Mouse (Mus musculus): ENCODE results near the gene Nomo1. TPM values are rescaled to one million over a fixed set of nuclear protein-coding genes. Genes with fewer than 3 reads are reported as not detected.

Nomo1 gene
- polyA plus RNA-seq, 1 experiment from 2014 or later: 80.4 TPM

DNA sequence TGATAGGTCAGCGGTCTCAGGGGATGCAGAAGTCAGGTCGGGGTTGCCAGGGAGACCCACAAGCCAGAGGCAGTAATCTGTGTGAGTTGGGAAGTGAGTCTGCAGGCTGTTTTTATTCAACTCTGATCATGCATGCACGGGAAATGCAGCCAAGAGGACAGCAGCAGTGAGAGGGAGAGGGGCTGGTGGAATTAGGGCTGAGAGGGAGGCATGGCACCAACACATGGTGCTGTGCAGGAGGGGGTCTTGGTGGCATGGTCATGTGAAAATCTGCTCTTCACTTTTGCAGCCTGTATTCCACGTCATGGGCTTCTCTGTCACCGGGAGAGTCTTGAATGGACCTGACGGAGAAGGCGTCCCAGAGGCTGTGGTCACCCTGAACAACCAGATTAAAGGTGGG, 16.5 kb downstream of the Nomo1 start:
- Histone ChIP-seq H3K27me3 (replicated peaks) (no peaks in the 10 kb centered on the region), H3K27ac (no peak overlapping the region)
- WGBS: 91% methylated on average over 7 of the region's 7 CpGs

DNA sequence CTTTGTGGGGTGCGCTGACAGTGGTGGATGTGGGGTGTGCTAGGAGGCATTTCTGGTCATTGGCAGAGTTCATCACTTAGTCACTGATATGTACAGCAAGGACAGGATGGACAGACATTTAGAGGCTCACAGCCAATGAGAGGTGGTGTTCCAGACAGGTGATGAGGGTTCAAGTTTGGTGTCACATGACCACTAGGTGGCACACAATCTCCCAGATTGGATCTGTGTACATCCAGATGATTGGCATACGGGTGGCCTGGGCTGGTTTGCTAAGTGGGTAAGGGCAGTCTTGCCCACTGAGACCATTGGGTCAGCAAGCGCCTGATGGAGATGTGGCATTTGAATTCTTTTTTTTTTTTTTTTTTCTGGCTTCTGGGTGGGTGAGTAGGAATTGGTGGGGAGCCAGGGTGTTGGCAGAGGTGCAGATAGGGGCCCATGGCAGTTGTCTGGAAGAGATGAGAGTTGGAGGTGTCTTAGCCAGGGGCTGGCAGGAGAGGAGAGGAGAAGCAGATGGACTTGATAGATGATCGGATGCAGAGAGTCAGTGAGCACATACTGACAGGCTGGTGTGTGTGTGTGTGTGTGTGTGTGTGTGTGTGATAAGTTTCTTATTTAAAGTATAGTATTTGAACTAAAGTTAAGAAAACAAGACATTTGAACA, 18.8 kb downstream of the Nomo1 start:
- no peak overlapping the region for H3K9ac ChIP-seq
- no peak for ATAC-seq
- no peak overlapping the region for H3K4me3 ChIP-seq (replicated peaks)
- H3K36me3 ChIP-seq: peaks cover 35% of the 10 kb centered on the region
- H3K4me1 ChIP-seq (replicated peaks): peaks cover 6% of the 10 kb centered on the region; the same call in 1 of the 2 replicates
- 91% methylated on average over 4 of the region's 4 CpGs for WGBS
- no peak overlapping the region for H3K4me2 ChIP-seq (replicated peaks)
- H3K27me3 ChIP-seq (replicated peaks): no peaks in the 10 kb centered on the region
- no peaks in the 10 kb centered on the region for H3K9me3 ChIP-seq
- H3K27ac ChIP-seq: no peak overlapping the region

More for the DNA sequence above, 16.5 kb downstream of the Nomo1 start:
- Histone ChIP-seq H3K4me3 (replicated peaks) (no peak overlapping the region), H3K9ac (no peak overlapping the region), H3K4me2 (replicated peaks) (no peak overlapping the region), H3K36me3 (peaks cover 34% of the 10 kb centered on the region), H3K4me1 (replicated peaks) (peaks cover 8% of the 10 kb centered on the region; the same call in 1 of the 2 replicates), H3K9me3 (no peaks in the 10 kb centered on the region)
- ATAC-seq: no peak

DNA sequence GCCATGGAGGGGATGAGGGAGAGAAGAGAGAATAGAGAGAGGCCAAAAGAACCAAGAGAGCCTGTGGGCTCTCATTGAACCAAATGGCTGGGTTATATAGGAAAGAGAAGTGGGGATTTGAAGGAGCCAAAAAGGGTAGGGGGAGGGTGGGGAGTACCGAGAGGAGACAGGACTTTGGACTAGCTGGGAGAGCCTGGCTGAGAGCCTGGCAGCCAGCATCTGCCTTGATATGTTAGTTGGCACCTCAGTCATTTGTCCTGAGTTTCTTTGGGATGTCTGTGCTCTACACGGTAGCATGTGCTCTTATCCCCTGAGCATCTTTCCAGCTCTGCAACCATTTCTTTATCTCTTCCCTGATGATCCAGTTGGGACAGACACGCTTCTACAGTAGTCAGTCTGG, 20.1 kb downstream of the Nomo1 start:
- Histone ChIP-seq H3K4me1 (replicated peaks) (no peaks in the 10 kb centered on the region), H3K27me3 (replicated peaks) (no peaks in the 10 kb centered on the region), H3K4me3 (replicated peaks) (no peak overlapping the region), H3K9ac (no peak overlapping the region), H3K9me3 (no peaks in the 10 kb centered on the region), H3K27ac (no peak overlapping the region), H3K4me2 (replicated peaks) (no peak overlapping the region), H3K36me3 (peaks cover 35% of the 10 kb centered on the region)
- no peak for ATAC-seq
- WGBS: 86% methylated on average over 3 of the region's 3 CpGs

DNA sequence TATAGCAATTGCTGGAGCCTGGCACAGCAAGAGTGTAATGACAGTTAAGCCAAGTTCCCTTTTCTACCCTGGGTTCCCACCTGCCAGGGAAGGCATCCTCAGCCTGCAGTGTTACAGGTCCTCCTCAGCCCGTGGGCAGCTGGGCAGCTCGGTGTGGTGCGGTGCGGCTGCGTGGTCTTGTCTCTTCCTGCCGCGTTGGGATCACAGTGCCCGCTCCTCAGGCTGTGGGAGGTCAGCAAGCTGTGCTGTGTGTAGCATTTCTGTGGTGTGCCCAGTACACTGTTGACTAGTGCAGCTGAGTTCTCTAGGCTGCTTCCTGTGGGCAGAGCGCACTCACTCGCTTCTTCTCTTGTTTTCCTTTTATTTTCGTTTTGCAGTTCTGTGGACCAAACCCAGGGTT, 25.4 kb downstream of the Nomo1 start:
- Histone ChIP-seq H3K4me3 (replicated peaks) (no peak overlapping the region), H3K4me1 (replicated peaks) (no peaks in the 10 kb centered on the region), H3K27me3 (replicated peaks) (no peaks in the 10 kb centered on the region), H3K9ac (no peak overlapping the region), H3K27ac (no peak overlapping the region), H3K4me2 (replicated peaks) (no peak overlapping the region), H3K9me3 (no peaks in the 10 kb centered on the region), H3K36me3 (peaks cover 58% of the 10 kb centered on the region)
- 93% methylated on average over 11 of the region's 11 CpGs for WGBS
- ATAC-seq: no peak

DNA sequence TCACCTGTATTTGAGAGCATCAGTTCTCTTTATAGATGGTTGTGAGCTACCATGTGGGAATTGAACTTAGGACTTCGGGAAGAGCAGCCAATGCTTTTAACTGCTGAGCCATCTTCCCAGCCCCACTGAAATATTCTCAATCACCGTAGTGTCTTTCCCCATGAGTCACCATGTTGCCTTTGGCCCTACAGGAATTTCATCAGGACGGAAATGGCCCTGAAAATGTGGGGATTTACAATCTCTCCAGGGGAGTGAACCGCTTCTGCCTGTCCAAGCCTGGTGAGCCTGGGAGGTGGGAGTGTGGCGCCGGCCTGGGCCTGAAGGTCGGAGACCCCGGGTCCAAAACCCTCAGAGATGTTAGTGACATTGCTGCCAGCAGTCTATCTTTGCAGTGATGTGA, 27.2 kb downstream of the Nomo1 start:
- Histone ChIP-seq H3K36me3 (peaks cover 42% of the 10 kb centered on the region), H3K9ac (no peak overlapping the region), H3K4me2 (replicated peaks) (no peak overlapping the region), H3K4me1 (replicated peaks) (no peaks in the 10 kb centered on the region), H3K27me3 (replicated peaks) (no peaks in the 10 kb centered on the region), H3K9me3 (no peaks in the 10 kb centered on the region), H3K4me3 (replicated peaks) (no peak overlapping the region), H3K27ac (no peak overlapping the region)
- no peak for ATAC-seq
- WGBS: 94% methylated on average over 8 of the region's 8 CpGs

DNA sequence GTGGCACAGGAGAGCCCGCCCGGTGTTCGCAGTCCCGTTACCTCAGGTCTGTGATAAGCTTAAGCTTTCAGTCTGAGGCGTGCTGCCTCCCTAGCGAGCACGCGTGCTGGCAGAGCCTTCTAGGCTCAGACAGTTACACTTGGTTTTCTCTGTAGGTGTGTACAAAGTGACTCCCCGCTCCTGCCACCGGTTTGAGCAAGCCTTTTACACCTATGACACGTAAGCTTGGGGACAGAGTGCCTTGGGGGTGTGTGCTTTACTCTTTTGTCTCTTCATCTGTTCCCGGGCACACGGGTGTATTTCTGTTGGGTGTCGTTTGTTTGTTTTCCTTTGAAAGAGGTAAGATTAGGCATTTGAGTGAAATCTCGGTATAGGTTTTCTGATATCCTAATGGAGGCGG, 28.1 kb downstream of the Nomo1 start:
- Histone ChIP-seq H3K27ac (no peak overlapping the region), H3K4me1 (replicated peaks) (no peaks in the 10 kb centered on the region), H3K9me3 (no peaks in the 10 kb centered on the region), H3K27me3 (replicated peaks) (no peaks in the 10 kb centered on the region), H3K9ac (no peak overlapping the region), H3K4me2 (replicated peaks) (no peak overlapping the region), H3K4me3 (replicated peaks) (no peak overlapping the region), H3K36me3 (peaks cover 45% of the 10 kb centered on the region)
- WGBS: 92% methylated on average over 16 of the region's 16 CpGs
- ATAC-seq: no peak

DNA sequence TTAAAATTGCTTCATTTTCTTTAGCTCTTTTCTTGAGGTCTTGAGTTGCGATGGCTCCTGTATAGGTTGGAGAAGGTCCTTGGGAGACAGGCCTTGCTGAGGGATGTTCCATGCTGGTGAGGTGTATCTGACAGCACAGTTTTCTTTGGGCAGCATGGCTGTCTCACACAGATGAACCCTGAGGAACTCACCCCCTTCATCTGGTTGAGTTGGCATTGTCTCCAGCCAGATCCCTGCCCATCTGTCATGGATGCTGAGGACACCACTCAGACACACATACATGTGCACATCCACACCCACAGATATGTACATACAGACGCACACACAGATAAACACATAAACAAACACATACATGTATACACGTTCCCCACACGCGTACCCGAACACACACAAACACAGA, 29.8 kb downstream of the Nomo1 start:
- Histone ChIP-seq H3K4me1 (replicated peaks) (no peaks in the 10 kb centered on the region), H3K36me3 (peaks cover 43% of the 10 kb centered on the region), H3K9me3 (no peaks in the 10 kb centered on the region), H3K27ac (no peak overlapping the region), H3K4me3 (replicated peaks) (no peak overlapping the region), H3K4me2 (replicated peaks) (no peak overlapping the region), H3K9ac (no peak overlapping the region), H3K27me3 (replicated peaks) (no peaks in the 10 kb centered on the region)
- 89% methylated on average over 6 of the region's 6 CpGs for WGBS
- no peak for ATAC-seq

DNA sequence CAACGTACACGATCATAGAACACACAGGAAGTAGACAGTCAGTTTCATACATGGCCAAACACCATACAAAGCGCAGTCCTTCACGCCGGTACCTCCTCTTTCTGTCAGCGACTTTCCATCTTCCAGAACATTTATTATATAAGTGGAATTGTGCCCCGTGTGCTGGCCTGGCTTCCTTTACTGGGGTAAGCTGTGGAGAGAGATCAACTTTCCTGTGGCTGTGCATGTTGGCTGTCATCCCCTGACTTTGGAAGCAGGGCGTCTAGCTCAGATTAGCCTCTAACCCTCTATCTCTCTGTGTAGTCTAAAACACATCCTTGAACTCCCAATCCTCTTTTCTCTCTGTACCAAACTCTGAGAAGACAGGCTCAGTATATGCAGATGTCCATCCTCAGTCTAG, 35.3 kb downstream of the Nomo1 start:
- Histone ChIP-seq H3K27ac (no peak overlapping the region), H3K9me3 (no peaks in the 10 kb centered on the region), H3K9ac (no peak overlapping the region), H3K4me2 (replicated peaks) (no peak overlapping the region), H3K27me3 (replicated peaks) (no peaks in the 10 kb centered on the region), H3K4me1 (replicated peaks) (no peaks in the 10 kb centered on the region), H3K4me3 (replicated peaks) (no peak overlapping the region), H3K36me3 (peaks cover 54% of the 10 kb centered on the region)
- no peak for ATAC-seq
- 96% methylated on average over 8 of the region's 8 CpGs for WGBS

DNA sequence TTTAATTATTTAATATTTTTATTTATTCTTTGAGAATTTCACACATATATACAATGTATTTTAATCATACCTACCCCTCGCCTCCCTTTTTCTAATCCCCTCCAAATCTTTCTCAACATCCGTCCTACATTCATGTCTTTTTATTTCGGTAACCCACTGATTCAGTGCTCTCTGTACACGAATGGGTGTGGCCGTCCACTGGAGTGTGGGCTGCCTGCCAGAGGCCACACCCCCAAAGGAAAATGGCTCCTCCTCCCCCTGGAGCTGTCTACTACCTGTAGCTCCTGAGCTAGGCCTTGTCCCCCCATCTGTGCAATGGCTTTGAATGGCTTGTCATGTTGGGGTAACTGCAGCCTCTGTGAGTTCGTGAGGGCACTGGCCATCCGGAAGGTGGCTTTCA, 43.3 kb downstream of the Nomo1 start:
- Histone ChIP-seq H3K9me3 (no peaks in the 10 kb centered on the region), H3K4me2 (replicated peaks) (no peak overlapping the region), H3K27me3 (replicated peaks) (no peaks in the 10 kb centered on the region), H3K27ac (no peak overlapping the region), H3K4me3 (replicated peaks) (no peak overlapping the region), H3K9ac (no peak overlapping the region), H3K4me1 (replicated peaks) (no peaks in the 10 kb centered on the region), H3K36me3 (peaks cover 54% of the 10 kb centered on the region)
- no peak for ATAC-seq
- WGBS: 83% methylated on average over 7 of the region's 7 CpGs

DNA sequence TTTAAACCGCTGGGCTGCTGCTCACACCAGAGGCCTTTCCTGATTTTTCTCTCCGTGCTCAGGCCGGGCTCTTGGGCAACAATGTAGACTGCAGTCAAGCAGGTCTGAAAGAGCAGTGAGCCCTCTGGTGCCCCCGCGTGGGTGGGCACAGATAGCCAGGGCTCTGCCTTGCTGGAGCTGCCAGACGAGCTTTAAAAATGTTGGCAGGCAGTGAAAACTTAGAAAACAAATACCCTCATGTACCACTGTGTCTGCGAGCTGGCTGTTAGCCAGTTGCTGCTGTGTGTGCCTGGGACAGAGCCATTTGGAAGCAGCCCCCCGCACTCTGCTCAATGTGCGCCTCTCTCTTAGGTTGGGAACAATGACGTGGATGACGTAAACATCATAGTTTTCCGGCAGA, 44.2 kb downstream of the Nomo1 start:
- H3K27ac ChIP-seq: no peak overlapping the region
- WGBS: 86% methylated on average over 12 of the region's 12 CpGs
- peaks cover 53% of the 10 kb centered on the region for H3K36me3 ChIP-seq
- no peak overlapping the region for H3K4me2 ChIP-seq (replicated peaks)
- no peaks in the 10 kb centered on the region for H3K9me3 ChIP-seq
- H3K4me1 ChIP-seq (replicated peaks): no peaks in the 10 kb centered on the region
- H3K27me3 ChIP-seq (replicated peaks): no peaks in the 10 kb centered on the region
- H3K4me3 ChIP-seq (replicated peaks): no peak overlapping the region
- H3K9ac ChIP-seq: no peak overlapping the region
- no peak for ATAC-seq

DNA sequence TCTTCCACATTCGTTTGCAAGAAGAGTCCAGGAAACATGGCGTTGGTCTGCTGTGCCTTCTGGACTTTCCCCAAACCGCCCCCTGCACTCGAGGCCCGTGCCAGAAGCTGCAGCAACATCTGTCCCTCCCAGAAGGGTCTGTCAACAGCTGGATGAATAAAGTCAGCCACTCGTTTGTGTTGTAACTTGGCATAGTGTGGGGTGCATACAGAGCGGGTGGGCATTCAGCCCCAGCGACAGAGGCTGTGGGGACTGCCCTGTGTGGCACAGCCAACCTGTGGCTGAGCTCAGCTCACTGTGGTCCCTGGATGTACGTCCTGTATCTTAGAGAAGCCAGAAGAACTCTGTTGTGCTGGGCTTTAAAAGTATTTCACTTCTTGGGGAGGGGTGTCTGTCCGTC, 50.5 kb downstream of the Nomo1 start:
- Histone ChIP-seq H3K27ac (no peak overlapping the region), H3K36me3 (peaks cover 38% of the 10 kb centered on the region), H3K27me3 (replicated peaks) (no peaks in the 10 kb centered on the region), H3K4me3 (replicated peaks) (no peak overlapping the region), H3K4me1 (replicated peaks) (0 out of 2 replicates have a peak, but pooled peaks cover 8% of the 10 kb centered on the region), H3K9ac (no peak overlapping the region), H3K4me2 (replicated peaks) (no peak overlapping the region), H3K9me3 (no peaks in the 10 kb centered on the region)
- WGBS: 82% methylated on average over 10 of the region's 10 CpGs
- ATAC-seq: no peak

DNA sequence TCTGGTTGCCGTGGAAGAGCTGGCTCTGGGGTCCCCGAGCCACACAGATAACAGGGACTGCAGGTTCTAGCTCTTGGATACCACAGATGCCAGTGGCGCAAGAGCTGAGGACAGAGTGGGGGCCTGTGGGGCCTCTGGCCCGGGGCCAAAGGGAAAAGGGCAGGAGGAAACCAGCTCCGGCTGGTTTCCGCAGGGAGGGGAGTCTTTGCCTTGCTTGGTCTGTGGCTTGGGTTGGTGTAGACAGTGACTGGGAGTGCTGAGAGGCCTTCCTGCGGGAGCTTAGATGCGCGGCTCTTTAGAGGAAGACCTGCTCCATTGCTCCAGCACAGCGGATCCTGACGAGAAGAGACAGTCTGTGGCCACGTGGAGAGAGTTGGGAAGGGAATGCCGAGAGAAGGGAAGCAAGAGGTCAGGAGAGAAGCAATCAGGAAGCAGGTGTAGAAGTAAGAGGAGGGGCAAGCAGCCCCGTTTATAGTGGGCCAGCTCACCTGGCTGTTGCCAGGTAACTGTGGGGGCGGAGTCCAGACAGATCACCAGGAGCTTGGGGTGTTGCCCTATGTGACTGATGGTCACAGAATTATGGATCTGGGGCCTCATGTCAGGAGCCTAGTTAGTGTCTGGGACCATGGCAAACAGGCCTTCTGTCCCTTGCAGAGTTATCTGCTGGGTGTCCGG, 51.5 kb downstream of the Nomo1 start:
- no peaks in the 10 kb centered on the region for H3K27me3 ChIP-seq (replicated peaks)
- peak overlapping the region; percentile 68 for H3K27ac ChIP-seq
- 47% methylated on average over 16 of the region's 16 CpGs for WGBS
- peak; percentile 91 for ATAC-seq
- H3K4me1 ChIP-seq (replicated peaks): 0 out of 2 replicates have a peak, but pooled peaks cover 8% of the 10 kb centered on the region
- no peaks in the 10 kb centered on the region for H3K9me3 ChIP-seq
- peak overlapping the region; percentile 41 for H3K4me2 ChIP-seq (replicated peaks)
- no peak overlapping the region for H3K4me3 ChIP-seq (replicated peaks)
- H3K9ac ChIP-seq: no peak overlapping the region
- H3K36me3 ChIP-seq: peaks cover 31% of the 10 kb centered on the region

DNA sequence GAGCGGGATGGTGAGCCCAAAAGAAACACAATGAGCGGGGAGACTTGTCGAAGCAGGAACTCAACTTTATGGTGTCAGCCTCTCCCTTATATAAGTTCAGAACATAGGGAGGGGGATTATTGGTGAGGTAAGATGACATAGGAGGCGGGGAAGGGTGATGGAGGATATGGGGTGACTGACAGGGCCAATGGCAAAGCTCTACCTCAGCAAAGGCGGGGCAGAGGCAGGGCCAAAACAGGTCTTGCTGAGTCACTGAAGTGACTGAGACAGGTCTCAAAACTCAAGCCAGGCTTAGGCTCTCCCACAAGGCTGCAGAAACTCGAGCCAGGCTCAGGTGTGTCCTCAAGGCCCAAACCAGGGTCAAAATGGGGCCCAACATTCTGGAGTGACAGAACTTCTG, 52.9 kb downstream of the Nomo1 start:
- ATAC-seq: no peak
- 0 out of 2 replicates have a peak, but pooled peaks cover 8% of the 10 kb centered on the region for H3K4me1 ChIP-seq (replicated peaks)
- no peak overlapping the region for H3K4me2 ChIP-seq (replicated peaks)
- H3K36me3 ChIP-seq: peaks cover 19% of the 10 kb centered on the region
- no peak overlapping the region for H3K4me3 ChIP-seq (replicated peaks)
- H3K27me3 ChIP-seq (replicated peaks): no peaks in the 10 kb centered on the region
- 85% methylated on average over 6 of the region's 6 CpGs for WGBS
- no peaks in the 10 kb centered on the region for H3K9me3 ChIP-seq
- no peak overlapping the region for H3K27ac ChIP-seq
- no peak overlapping the region for H3K9ac ChIP-seq

All from intestine, embryonic 15.5 days (tissue).